Mouse (Mus musculus) limb, embryonic 13.5 days (tissue): ENCODE data around the gene Il10rb. TPM values are rescaled to one million over a fixed set of nuclear protein-coding genes. Genes with fewer than 3 reads are reported as not detected.

Experiments
- polyA plus RNA-seq: library from polyadenylated mRNA; unstranded; fragments of >200 nt; fragmentation: Nextera tagmentation; extraction: Ambion mirVana; gene quantifications from 2 replicates; pipeline ENCODE4 v1.2.1, GENCODE M21; 2015

Il10rb gene
- polyA plus RNA-seq, 1 experiment from 2014 or later, result 18.2 TPM

Other genes starting within 250 kb of the Il10rb start
- gene Olig2, start 180.7 kb upstream of the Il10rb start, polyA plus RNA-seq, result not detected in 2 replicates
- 0.09 and 0.22 TPM in 2 replicates for gene Olig1, start 136.4 kb upstream of the Il10rb start, polyA plus RNA-seq
- gene Ifnar2, start 33.4 kb upstream of the Il10rb start, polyA plus RNA-seq, result 54.6 and 58.1 TPM in 2 replicates
- gene Gm21970, start 14.4 kb upstream of the Il10rb start, polyA plus RNA-seq, result not detected in 2 replicates
- gene Ifnar1, start 79.1 kb downstream of the Il10rb start, polyA plus RNA-seq, result 63.5 and 67.1 TPM in 2 replicates
- 48.1 and 49.6 TPM in 2 replicates for gene Ifngr2, start 140.9 kb downstream of the Il10rb start, polyA plus RNA-seq
- 29.9 and 31.5 TPM in 2 replicates for gene Tmem50b, start 191.6 kb downstream of the Il10rb start, polyA plus RNA-seq
- gene Dnajc28, start 212.9 kb downstream of the Il10rb start, polyA plus RNA-seq, result 3.8 and 5.2 TPM in 2 replicates
- 110 and 114 TPM in 2 replicates for gene Gart, start 240.8 kb downstream of the Il10rb start, polyA plus RNA-seq
- 154 and 161 TPM in 2 replicates for gene Son, start 241.3 kb downstream of the Il10rb start, polyA plus RNA-seq